Mouse (Mus musculus) layer of hippocampus, postnatal 10 days (tissue): Measurements from ENCODE around the gene Nek8. TPM values are rescaled to one million over a fixed set of nuclear protein-coding genes. Genes with fewer than 3 reads are reported as not detected.
"Not testable (repeated sequence)": the region's sequence is repeated elsewhere in the genome, so short reads cannot be mapped to it uniquely, and the experiment has no call there.

Experiments
- DNase-seq, 2 experiments: peaks; one replicate each; pipeline ENCODE4 v3.0.0; 2021; ENCODE audit warnings: low spot score in 2 of 2
- long read RNA-seq: library from polyadenylated mRNA; stranded (forward); transcript quantifications from one replicate; pipeline ENCODE4 v2.0.0, GENCODE M21; 2023
- total RNA-seq, 2 experiments: library from RNA; stranded (reverse); gene quantifications; 2 replicates each; pipeline ENCODE4 v1.2.3; 2021

Gene Nek8
- total RNA-seq, result 1 to 10 TPM; 6.2 to 6.4 TPM
- long read RNA-seq, partial matches to known transcripts, result 0 of 6 reads
- long read RNA-seq, other reads (novel, unspliced or antisense), result 1 of 6 reads

DNA sequence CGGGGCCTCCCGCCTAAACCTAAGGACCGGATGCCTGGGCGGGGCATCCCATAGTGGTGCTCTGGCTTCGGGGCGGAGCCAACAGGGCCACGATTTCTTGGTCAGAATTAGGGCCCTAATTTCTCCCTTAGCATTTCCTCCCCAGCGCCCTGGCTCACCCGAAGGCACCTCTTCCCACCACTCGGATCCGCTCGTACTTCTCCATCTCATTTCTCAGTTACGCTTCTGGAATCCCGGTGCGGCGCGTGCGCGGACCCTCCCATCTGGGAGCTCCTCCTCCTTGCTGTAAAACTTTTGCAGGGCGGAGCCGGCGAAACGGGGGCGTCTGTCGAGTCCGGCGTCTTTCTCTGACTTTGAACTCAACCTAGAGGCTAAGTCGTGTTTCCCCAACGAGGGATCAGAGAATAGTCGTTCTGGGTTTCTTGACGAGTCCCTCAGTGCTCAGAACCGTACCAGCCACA lies at the start of gene Nek8, which contains the start of gene Tlcd1:
Gene Nek8, minus strand, starts transcription at position 274 of the 461 bp plus-strand sequence.
Gene Tlcd1, plus strand, starts transcription at position 310 of the 461 bp plus-strand sequence.
- DNase-seq, result peak; percentile 74 to 84

DNA sequence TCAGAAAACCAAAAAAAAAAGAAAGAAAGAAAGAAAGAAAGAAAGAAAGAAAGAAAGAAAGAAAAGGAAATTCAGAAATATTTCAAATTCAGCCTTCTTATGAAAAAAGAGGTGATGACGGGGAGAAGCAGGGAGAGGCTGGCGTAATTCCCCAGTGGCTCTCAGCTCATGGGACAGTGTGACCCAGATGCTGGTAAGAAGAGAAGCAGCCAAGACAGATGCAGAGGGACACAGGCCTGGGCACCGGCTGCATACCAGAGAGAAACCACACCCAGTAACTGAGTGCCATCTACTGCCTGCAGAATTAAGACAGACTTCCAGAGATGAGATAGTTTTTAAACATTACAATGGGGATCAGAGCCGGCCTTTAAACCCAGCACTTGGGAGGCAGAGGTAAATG lies 47.1 kb upstream of the Nek8 start:
- DNase-seq, result no peak

DNA sequence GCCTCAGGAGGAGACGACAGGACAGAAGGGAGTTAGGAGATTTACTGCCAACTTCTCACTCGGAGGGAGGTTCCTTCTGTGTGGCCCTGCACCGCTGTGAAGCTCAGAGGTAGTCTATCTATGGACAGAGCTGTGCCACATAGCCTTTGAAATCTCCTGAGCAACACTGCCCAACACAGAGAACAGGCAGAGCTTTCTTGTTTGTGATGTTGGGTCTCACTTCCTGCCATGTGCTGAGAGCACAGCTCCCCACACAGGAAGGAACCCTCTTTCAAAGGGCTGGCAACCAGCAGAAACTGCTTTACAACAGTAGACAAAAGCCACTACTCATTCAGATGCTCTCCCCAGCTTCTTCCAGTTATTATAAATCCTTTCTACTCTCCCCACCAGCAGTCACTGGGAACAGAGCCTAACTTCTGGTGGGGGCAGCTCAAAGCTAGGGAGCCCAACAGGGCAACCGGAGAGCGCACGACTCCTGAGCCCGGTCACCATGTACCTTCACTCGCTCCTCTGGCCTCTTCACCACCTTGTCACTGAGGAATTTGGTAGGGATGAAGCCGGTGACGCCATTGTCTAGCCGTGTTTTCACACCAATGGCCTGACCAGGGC lies 39.3 kb upstream of the Nek8 start:
- peak; percentile 17 to 38 for DNase-seq

DNA sequence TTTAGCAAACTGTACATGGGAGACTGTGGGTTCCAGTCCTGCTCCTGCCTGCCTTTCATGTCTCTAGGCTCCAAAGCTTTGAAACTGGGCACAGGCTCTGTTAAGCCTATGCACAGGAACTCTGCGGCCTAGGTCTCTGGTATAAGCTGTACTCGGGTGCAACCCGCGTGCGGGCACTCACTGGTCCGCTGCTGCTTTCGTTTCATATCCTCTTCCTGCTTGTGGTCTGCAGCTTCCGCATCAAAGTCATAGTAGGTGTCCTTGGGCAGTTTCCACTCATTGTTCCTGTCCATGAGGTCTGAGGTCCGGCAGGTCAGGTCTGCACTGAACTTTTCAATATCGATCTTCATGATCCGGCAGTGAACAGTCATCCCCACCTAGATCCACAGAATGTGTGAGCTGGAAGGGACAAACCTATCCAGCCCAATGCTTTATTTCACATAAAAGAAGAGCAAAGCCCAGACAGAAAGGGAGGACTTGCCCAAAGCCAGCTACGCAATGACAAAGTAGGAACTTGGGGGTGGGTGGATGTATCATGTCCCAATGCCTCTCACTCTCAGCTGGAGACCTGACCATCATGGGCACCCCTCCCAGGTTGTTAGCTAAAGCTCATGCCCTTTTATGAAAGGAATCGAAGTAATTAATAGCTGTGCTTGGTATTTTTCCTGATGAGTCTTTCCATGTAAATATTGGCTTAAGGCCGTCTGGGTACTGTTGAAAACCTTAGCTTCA lies 36.8 kb upstream of the Nek8 start:
- DNase-seq, result no peak

DNA sequence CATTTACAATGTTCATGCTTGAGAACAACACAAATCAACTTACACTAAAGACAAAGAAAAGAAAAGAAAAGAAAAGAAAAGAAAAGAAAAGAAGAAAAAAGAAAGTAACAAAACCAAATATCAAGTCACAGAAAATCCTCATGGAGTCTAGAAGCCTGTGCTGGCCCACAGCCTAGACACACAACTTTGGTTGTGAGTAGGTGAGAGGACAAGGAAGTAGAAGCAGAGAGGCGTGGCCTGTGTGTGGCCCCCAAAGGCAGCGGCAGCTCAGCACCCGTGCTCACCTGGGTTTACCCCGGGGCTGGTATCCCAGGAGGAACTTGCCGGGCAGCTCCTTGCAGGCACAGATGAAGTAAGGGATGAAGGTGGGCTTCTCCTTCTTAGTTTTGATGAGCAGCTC lies 35.0 kb upstream of the Nek8 start:
- no peak for DNase-seq

DNA sequence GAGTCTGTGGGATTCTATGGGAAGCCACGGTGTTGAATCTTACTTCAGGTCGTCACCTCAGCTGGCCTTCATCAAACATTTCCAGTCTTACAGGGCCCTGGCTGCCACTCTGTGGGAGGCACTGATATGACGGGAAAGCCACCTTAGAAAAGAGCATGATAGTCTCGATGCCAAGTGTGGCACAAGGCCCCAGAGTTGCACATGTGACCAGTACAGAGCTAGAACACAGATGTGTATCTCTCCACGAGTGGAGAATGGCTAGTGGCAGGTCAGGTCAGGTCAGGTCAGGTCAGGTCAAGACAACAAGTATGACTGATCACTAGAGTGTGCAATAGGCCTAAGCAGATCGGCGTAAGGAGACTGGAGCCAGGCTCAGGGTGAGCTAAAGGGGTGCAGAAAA lies 34.1 kb upstream of the Nek8 start:
- DNase-seq, result no peak

- no peak for DNase-seq
These were observed 33.4 kb upstream of the Nek8 start for GRCm38 (mm10) chr11:78209886-78210285.

DNA sequence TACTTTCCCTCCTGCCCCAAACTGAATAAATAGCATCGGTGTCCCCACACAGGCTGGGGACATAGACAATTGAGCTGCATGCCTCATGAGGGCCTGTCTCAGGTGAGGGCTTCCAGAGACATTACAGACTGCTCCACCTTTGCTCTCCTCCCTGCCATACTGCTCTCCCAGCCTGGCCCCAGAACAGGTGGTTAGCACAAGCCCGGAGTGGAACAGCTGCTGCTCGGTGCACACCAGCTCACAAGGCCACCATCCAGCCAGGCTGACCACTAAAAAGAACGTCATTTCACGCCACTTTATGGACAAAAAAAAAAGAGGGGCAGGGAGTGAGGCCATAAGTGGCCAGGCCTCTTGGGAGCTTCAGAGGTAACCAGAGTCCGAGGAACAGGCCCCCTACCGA lies 30.7 kb upstream of the Nek8 start:
- DNase-seq, result no peak

GRCm38 (mm10) chr11:78205361-78206206 lies 29.1 kb upstream of the Nek8 start:
- no peak for DNase-seq

GRCm38 (mm10) chr11:78204287-78204686 lies 27.8 kb upstream of the Nek8 start:
- DNase-seq, result no peak

GRCm38 (mm10) chr11:78202372-78202771 lies 25.9 kb upstream of the Nek8 start:
- DNase-seq, result no peak

DNA sequence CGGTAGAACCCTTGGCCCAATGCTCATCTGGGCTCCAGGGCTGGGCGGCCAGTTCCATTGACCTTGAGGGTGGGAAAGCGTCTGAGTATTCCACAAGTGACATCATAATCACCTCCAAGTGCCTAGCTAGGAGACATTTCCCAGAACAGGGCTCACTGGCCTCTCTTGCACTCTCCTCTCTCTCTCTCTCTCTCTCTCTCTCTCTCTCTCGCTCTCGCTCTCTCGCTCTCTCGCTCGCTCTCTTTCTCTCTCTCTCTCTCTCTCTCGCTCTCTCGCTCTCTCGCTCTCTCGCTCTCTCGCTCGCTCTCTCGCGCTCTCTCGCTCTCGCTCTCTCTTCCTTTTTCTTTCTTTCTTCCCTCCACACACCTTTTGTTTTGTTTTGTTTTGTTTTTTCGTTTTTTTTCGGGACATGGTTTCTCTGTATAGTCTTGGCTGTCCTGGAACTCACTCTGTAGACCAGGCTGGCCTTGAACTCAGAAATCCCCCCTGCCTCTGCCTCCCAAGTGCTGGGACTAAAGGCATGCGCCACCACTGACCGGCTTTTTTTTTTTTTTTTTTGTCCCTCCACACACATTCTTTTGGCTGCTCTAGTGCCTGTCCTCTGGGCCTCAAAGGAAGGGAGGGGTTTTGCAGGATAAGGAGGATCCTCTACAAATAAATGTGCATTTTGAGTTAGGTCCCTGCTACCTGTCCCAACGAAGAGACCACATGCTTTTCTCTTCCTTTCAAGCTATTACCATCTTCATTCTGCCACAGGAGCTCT lies 18.8 kb upstream of the Nek8 start:
- DNase-seq, result no peak

DNA sequence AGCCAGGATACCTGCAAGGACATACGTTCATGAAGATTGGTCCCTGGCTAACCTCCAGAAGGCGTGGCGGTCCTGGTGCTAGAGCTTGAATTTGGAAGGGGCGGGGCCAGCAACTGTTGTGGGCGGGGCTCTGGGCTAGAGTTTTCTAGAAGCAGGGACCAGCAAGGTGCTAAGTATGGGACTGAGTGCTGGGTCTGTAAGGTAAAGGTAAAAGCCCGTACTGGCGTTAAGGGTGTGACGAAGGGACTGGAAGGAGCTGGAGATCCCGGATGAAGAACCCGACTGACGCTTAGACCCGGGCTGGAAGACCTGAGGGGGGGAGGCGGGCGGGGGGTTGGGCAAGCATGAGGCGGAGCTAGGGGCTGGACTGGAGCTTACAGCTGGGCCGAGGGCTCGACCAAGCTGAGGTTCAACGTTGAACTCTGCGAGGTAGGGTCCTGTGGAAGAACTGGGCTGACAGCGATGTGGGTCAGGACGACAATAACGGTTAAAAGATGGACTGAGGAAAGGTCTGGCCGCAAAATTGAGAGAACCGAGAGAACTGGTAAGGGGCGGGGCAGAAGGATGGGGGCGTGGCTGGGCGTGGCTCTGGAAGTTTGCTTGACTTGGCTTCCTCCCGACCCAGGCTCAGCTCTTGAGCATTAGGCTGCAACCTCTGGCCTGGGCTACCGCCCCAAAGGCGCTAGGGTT lies 18.1 kb upstream of the Nek8 start:
- peak; percentile 55 to 68 for DNase-seq

GRCm38 (mm10) chr11:78193113-78193512 lies 16.6 kb upstream of the Nek8 start, which contains the start of gene Proca1:
Proca1 (plus strand) TSS chr11:78193392.
- DNase-seq, result no peak

GRCm38 (mm10) chr11:78190041-78190440 lies 13.6 kb upstream of the Nek8 start:
- no peak for DNase-seq

- peak; percentile 79 to 83 for DNase-seq
These were observed 13.0 kb upstream of the Nek8 start for GRCm38 (mm10) chr11:78189234-78190040.

GRCm38 (mm10) chr11:78188331-78189233 lies 12.1 kb upstream of the Nek8 start, which contains the start of gene Rab34:
Rab34 (plus strand) TSS chr11:78188430.
- peak; percentile 80 to 85 for DNase-seq

- DNase-seq, result not testable (repeated sequence)
These were observed 8.2 kb upstream of the Nek8 start for GRCm38 (mm10) chr11:78184702-78185101.
